In genomic region chr13:28786629-28787330, GRCm38 (mm10) we compare ENCODE assay signal across 10 mouse cellular contexts.
DNase-seq lines count a peak whose midpoint lies in the region; ATAC-seq and TF ChIP-seq lines count a peak whose summit lies in the region.
"Had no signal": no experiment of that assay in that cellular context is flagged by ENCODE, and none has a peak within 500 bp of the region (broad histone marks: within the 10 kb centered on the region; RNA-seq: fewer than 3 reads in every experiment).

No protein-coding gene starts in this region.

- no peak overlapping the region for H3K9ac ChIP-seq in forebrain, postnatal 0 days

- peaks cover 19% of the 10 kb centered on the region; the same call in 1 of the 2 replicates for H3K4me1 ChIP-seq in forebrain, postnatal 0 days (ENCODE audit: insufficient read depth)
- H3K4me1 ChIP-seq in limb, embryonic 10.5 days, result peaks cover 46% of the 10 kb centered on the region

- DNase-seq in ovary, postnatal 14 days (ENCODE audit: low spot score), result peak; percentile 9
- no peak for DNase-seq in ovary, postnatal 36 days (ENCODE audit: low spot score)
- no peak for DNase-seq in forebrain, postnatal 0 days
- peak; percentile 58 for DNase-seq in limb, embryonic 10.5 days (ENCODE audit: low spot score)
- DNase-seq in liver, result no peak
- DNase-seq in heart, adult 11 months, result no peak
- DNase-seq in gastrocnemius, postnatal 36 days, result no peak
- DNase-seq: cerebellum, adult 9-10 months; thymus, postnatal 25 days had no signal

- no peaks in the 10 kb centered on the region for H3K27me3 ChIP-seq in forebrain, postnatal 0 days (ENCODE audit: insufficient read depth, low read length)
- H3K27me3 ChIP-seq in limb, embryonic 10.5 days (ENCODE audit: low read depth, poor library complexity, severe bottlenecking), result no peaks in the 10 kb centered on the region

- no peaks in the 10 kb centered on the region for H3K36me3 ChIP-seq in forebrain, postnatal 0 days (ENCODE audit: insufficient read depth)
- H3K36me3 ChIP-seq in limb, embryonic 10.5 days, result no peaks in the 10 kb centered on the region

- TF ChIP-seq CTCF in forebrain, postnatal 0 days (IDR thresholded peaks at IDR 0.05; ENCODE audit: low read depth), result no peak

- 0 out of 2 replicates have a peak overlapping the region, but pooled peaks have one; percentile 50 for H3K27ac ChIP-seq in forebrain, postnatal 0 days (ENCODE audit: low read depth, low read length)
- H3K27ac ChIP-seq in limb, embryonic 10.5 days, result peak overlapping the region; percentile 71

- H3K4me2 ChIP-seq in forebrain, postnatal 0 days (ENCODE audit: low read depth), result no peak overlapping the region

- intact Hi-C loops in gastrocnemius, postnatal 36 days (cut with DNase I), result no loop called here

- ATAC-seq in forebrain, postnatal 0 days, result no peak
- ATAC-seq in inflammation-experienced regulatory T-cells, adult 6 months, result no peak

- no peak overlapping the region for H3K4me3 ChIP-seq in forebrain, postnatal 0 days (ENCODE audit: low read depth, low read length)
- H3K4me3 ChIP-seq in limb, embryonic 10.5 days, result no peak overlapping the region

- H3K9me3 ChIP-seq in forebrain, postnatal 0 days (ENCODE audit: low read length), result no peaks in the 10 kb centered on the region
- no peaks in the 10 kb centered on the region for H3K9me3 ChIP-seq in limb, embryonic 10.5 days (replicated peaks)

- WGBS in forebrain, postnatal 0 days, result 17% methylated on average over 9 of the region's 9 CpGs
- 27% methylated on average over 9 of the region's 9 CpGs for whole genome bisulfite sequencing in limb, embryonic 10.5 days

Comparison
In these comparisons a context has a peak if more than half of its experiments do, and no peak if none do; other contexts are left out.
1. DNase-seq: peak in ovary, postnatal 14 days (single experiment) and limb, embryonic 10.5 days (single experiment); none in ovary, postnatal 36 days (single experiment), forebrain, postnatal 0 days (single experiment), liver (single experiment), heart, adult 11 months (single experiment) and gastrocnemius, postnatal 36 days (0 of 2).